Mouse (Mus musculus): ENCODE data around the gene Sept14. TPM values are rescaled to one million over a fixed set of nuclear protein-coding genes. Genes with fewer than 3 reads are reported as not detected.

Sept14 gene
- polyA plus RNA-seq, 1 experiment from 2014 or later = 0.17 TPM

DNA sequence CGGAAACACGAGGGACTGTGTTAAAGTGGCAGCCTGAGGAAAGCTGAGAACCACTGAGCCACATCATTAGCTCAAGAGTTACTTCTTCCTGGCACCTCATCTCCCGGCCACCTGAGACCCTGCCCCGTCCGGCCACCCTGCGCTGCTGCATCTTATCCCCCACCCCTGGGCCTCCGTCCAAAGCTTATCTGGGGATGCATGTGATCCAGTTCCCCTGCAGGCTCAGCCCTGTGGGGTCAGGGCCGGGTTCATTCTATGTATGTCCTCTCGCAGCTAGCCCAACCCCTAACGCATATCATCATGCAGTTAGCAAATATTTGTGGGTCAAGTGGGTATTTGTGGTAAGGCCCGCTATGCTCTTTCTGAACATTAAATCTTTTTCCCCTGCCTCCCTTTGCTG lies 21.0 kb upstream of the Sept14 start:
- TF ChIP-seq CTCF (IDR thresholded peaks at IDR 0.05; ENCODE audit: low read depth) = no peak
- ATAC-seq (replicated peaks; ENCODE audit: low FRiP score, low read depth) (no peak), DNase-seq (ENCODE audit: low spot score) (peak; percentile 41)
- H3K4me1 ChIP-seq (replicated peaks; ENCODE audit: insufficient read depth, low read length) = peaks cover 19% of the 10 kb centered on the region
- H3K36me3 ChIP-seq (ENCODE audit: insufficient read depth, low read length) = no peaks in the 10 kb centered on the region
- H3K9me3 ChIP-seq (replicated peaks; ENCODE audit: low read length) = no peaks in the 10 kb centered on the region
- H3K4me3 ChIP-seq (replicated peaks; ENCODE audit: low read depth, low read length) = no peak overlapping the region
- peak overlapping the region; percentile 71 for H3K27ac ChIP-seq
- no peaks in the 10 kb centered on the region for H3K27me3 ChIP-seq (ENCODE audit: insufficient read depth, low read length)
- WGBS = 18% methylated on average over 11 of the region's 11 CpGs
- H3K9ac ChIP-seq (ENCODE audit: low read depth, low read length) = 0 out of 2 replicates have a peak overlapping the region, but pooled peaks have one; percentile 32
- peak overlapping the region; percentile 23; the same call in 1 of the 2 replicates for H3K4me2 ChIP-seq (ENCODE audit: low read length)

GRCm38 (mm10) chr5:129726784-129727183 lies 18.5 kb upstream of the Sept14 start:
- H3K4me1 ChIP-seq (replicated peaks; ENCODE audit: insufficient read depth, low read length) = peaks cover 24% of the 10 kb centered on the region
- whole genome bisulfite sequencing = 61% methylated on average over 3 of the region's 3 CpGs
- H3K4me2 ChIP-seq (ENCODE audit: low read length) = peak overlapping the region; percentile 56; the same call in 1 of the 2 replicates
- H3K27ac ChIP-seq = no peak overlapping the region
- no peak for TF ChIP-seq CTCF (IDR thresholded peaks at IDR 0.05; ENCODE audit: low read depth)
- no peak overlapping the region for H3K4me3 ChIP-seq (replicated peaks; ENCODE audit: low read depth, low read length)
- H3K36me3 ChIP-seq (ENCODE audit: insufficient read depth, low read length) = no peaks in the 10 kb centered on the region
- H3K9ac ChIP-seq (ENCODE audit: low read depth, low read length) = no peak overlapping the region; the same call in 1 of the 2 replicates
- no peaks in the 10 kb centered on the region for H3K9me3 ChIP-seq (replicated peaks; ENCODE audit: low read length)
- no peak for DNase-seq (ENCODE audit: low spot score)
- no peak for ATAC-seq (replicated peaks; ENCODE audit: low FRiP score, low read depth)
- H3K27me3 ChIP-seq (ENCODE audit: insufficient read depth, low read length) = no peaks in the 10 kb centered on the region

DNA sequence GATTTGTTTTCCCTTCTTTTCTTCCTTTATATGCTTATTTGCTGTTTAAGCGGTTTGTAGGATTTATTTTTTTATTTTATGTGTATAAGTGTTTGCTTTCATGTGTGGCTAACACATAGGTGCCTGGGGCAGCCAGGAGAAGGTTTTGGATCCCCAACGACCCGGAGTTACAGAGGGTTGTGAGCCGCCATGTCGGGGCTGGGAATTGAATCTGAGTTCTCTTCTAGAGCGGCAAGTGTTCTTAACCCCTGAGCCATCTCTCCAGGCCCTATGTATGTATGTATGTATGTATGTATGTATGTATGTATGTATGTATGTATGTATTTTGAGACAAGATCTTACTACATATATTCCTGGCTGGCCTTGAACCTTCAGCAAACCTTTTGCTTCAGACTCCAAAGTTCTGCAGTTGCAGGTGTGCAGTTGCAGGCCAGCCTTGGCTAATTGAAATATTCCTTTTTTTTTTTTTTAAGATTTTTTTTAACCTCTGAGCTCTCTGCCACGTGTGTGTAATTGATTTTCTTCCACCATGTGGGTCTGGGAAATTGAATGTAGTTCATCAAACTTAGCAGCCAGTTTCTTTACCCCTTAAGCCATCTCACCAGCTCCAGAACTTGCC lies 17.6 kb upstream of the Sept14 start:
- TF ChIP-seq CTCF (IDR thresholded peaks at IDR 0.05; ENCODE audit: low read depth) = no peak
- DNase-seq (ENCODE audit: low spot score) = no peak
- Histone ChIP-seq H3K9me3 (replicated peaks; ENCODE audit: low read length) (no peaks in the 10 kb centered on the region), H3K9ac (ENCODE audit: low read depth, low read length) (peak overlapping the region; percentile 97), H3K27me3 (ENCODE audit: insufficient read depth, low read length) (no peaks in the 10 kb centered on the region), H3K4me3 (replicated peaks; ENCODE audit: low read depth, low read length) (peak overlapping the region; percentile 79), H3K36me3 (ENCODE audit: insufficient read depth, low read length) (no peaks in the 10 kb centered on the region), H3K4me1 (replicated peaks; ENCODE audit: insufficient read depth, low read length) (peaks cover 24% of the 10 kb centered on the region), H3K27ac (peak overlapping the region; percentile 100), H3K4me2 (ENCODE audit: low read length) (peak overlapping the region; percentile 56)
- ATAC-seq (replicated peaks; ENCODE audit: low FRiP score, low read depth) = no peak
- 15% methylated on average over 7 of the region's 7 CpGs for WGBS

- Histone ChIP-seq H3K4me2 (ENCODE audit: low read length) (peak within 1 kb of the TSS; percentile 56), H3K9ac (ENCODE audit: low read depth, low read length) (peak within 1 kb of the TSS; percentile 97), H3K27me3 (ENCODE audit: insufficient read depth, low read length) (no peaks in the 10 kb centered on the region), H3K27ac (peak within 1 kb of the TSS; percentile 100), H3K9me3 (replicated peaks; ENCODE audit: low read length) (no peaks in the 10 kb centered on the region), H3K36me3 (ENCODE audit: insufficient read depth, low read length) (no peaks in the 10 kb centered on the region), H3K4me3 (replicated peaks; ENCODE audit: low read depth, low read length) (peak within 1 kb of the TSS; percentile 79), H3K4me1 (replicated peaks; ENCODE audit: insufficient read depth, low read length) (peaks cover 21% of the 10 kb centered on the region)
- DNase-seq (ENCODE audit: low spot score) (peak; percentile 91), ATAC-seq (replicated peaks; ENCODE audit: low FRiP score, low read depth) (peak; percentile 93)
- TF ChIP-seq CTCF (IDR thresholded peaks at IDR 0.05; ENCODE audit: low read depth) = peak; percentile 100
- under 1% methylated on average over 73 of the region's 93 CpGs for WGBS
Measured at GRCm38 (mm10) chr5:129724834-129725773, 16.8 kb upstream of the Sept14 start, which contains the start of gene Nipsnap2. TSS of gene Nipsnap2 (plus strand) at chr5:129725063.

DNA sequence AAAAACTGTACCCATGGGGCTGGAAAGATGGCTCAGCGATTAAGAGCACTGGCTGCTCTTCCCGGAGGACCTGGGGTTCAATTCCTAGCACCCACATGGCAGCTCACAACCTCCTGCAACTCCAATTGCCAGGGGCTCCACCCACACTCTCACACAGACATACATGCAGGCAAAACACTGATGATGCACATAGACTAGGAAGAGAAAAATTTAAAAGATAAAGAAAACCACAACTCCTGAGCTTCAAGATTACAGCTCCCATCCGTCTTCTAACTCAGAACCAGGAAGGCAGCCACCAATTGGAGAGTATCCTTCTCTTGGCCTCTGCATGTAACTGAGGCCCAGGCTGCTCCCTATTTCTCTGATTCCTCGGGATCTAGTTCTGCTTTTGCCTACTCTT lies 16.0 kb upstream of the Sept14 start:
- no peak for ATAC-seq (replicated peaks; ENCODE audit: low FRiP score, low read depth)
- WGBS = 41% methylated on average over 4 of the region's 4 CpGs
- TF ChIP-seq CTCF (IDR thresholded peaks at IDR 0.05; ENCODE audit: low read depth) = no peak

DNA sequence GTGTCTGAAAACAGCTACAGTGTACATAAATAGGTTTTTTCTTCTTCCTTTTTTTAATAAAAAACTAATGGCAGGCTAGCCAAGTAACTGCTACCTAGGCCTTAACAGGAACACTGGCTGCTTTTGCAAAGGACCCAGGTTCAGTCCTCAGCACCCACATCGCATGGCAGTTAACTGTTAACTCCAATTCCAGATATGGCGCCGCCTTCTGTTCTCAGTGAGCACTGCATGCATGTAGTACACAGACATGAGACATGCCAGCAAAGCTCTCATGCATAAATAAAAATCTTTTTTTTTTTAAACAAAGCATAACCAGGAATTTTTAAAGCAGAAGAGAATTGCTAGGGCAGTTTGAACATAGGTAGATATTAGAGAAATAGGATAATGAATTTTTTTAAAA lies 11.9 kb upstream of the Sept14 start:
- H3K4me1 ChIP-seq (replicated peaks; ENCODE audit: insufficient read depth, low read length) = peaks cover 13% of the 10 kb centered on the region
- 81% methylated on average over 3 of the region's 3 CpGs for WGBS
- no peak overlapping the region for H3K9ac ChIP-seq (ENCODE audit: low read depth, low read length)
- peaks cover 19% of the 10 kb centered on the region for H3K36me3 ChIP-seq (ENCODE audit: insufficient read depth, low read length)
- TF ChIP-seq CTCF (IDR thresholded peaks at IDR 0.05; ENCODE audit: low read depth) = peak; percentile 20; the same call in 1 of the 2 replicates
- no peak for DNase-seq (ENCODE audit: low spot score)
- no peak for ATAC-seq (replicated peaks; ENCODE audit: low FRiP score, low read depth)
- H3K27me3 ChIP-seq (ENCODE audit: insufficient read depth, low read length) = no peaks in the 10 kb centered on the region
- no peak overlapping the region for H3K27ac ChIP-seq
- no peak overlapping the region for H3K4me3 ChIP-seq (replicated peaks; ENCODE audit: low read depth, low read length)
- H3K9me3 ChIP-seq (replicated peaks; ENCODE audit: low read length) = no peaks in the 10 kb centered on the region
- no peak overlapping the region for H3K4me2 ChIP-seq (ENCODE audit: low read length)

More for the DNA sequence above, 16.0 kb upstream of the Sept14 start:
- DNase-seq (ENCODE audit: low spot score) = no peak
- Histone ChIP-seq H3K4me1 (replicated peaks; ENCODE audit: insufficient read depth, low read length) (peaks cover 13% of the 10 kb centered on the region), H3K27ac (peak overlapping the region; percentile 100), H3K9me3 (replicated peaks; ENCODE audit: low read length) (no peaks in the 10 kb centered on the region), H3K9ac (ENCODE audit: low read depth, low read length) (peak overlapping the region; percentile 97), H3K27me3 (ENCODE audit: insufficient read depth, low read length) (no peaks in the 10 kb centered on the region), H3K36me3 (ENCODE audit: insufficient read depth, low read length) (0 out of 2 replicates have a peak, but pooled peaks cover 1% of the 10 kb centered on the region), H3K4me2 (ENCODE audit: low read length) (peak overlapping the region; percentile 56), H3K4me3 (replicated peaks; ENCODE audit: low read depth, low read length) (peak overlapping the region; percentile 79)
